Mouse (Mus musculus) yolk sac, embryonic 10.5 days (tissue): ENCODE measurements around the gene Krtap1-3.

Experiments used
- DNase-seq: peaks from one replicate; pipeline ENCODE4 v3.0.0-alpha.2; 2017; ENCODE audit warnings: low spot score

Gene Krtap1-3

DNA sequence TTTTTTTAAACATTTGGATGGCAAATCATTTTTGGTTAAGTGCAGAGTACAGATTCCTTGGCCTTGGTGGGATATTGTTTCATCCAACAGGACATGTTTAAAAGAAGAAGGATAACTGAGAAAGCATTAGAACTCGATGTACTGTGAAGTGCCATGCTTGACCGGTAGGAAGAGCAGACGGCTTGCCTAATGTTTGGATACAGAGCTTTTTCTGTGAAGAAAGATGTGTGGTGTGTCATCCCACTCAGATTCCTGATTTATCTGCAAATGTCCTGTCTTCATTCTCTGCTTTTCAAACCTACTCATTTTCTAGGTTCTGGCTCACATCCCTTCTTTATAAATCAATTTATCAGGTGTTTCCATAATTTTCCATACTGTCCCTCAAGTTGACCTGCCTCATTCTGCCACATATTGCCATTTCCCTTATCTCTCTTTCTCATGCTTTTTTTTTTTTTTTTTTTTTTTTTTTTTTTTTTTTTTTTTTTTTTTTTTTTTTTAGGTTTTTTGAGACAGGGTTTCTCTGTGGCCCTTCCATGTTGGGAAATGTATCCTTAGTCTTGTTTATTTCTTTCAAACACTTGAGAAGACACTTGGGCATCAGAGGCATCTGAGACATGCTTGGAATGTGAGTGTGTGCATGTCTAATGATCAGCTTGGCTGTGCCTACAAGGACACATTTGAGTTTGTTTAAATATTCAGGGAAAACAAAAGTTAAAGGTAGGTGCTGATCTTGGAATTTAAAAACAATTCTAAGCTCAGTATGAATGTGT lies 33.0 kb downstream of the Krtap1-3 start:
- DNase-seq = no peak

DNA sequence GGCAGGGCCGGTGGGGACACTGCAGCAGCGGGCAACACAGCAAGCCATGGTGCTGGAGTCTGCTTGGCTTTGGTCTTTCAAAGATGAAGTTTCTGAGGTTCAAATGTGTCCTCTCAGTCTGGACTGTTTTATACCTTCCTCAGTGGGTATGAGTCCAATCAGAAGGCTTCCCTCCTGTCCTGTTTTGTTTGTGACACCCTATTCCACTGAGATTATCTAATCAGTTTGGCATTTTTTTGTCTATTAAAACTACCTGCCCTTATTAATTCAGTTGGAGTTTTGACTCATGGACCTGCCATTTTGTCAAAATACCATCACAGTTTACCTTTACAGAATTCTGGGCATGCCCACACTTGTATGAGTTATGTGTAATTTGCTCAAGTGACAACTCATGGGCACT lies 34.4 kb downstream of the Krtap1-3 start, which contains the start of gene Krtap3-2:
Krtap3-2 (minus strand) TSS at position 101 of the 400 bp plus-strand sequence.
- no peak for DNase-seq

DNA sequence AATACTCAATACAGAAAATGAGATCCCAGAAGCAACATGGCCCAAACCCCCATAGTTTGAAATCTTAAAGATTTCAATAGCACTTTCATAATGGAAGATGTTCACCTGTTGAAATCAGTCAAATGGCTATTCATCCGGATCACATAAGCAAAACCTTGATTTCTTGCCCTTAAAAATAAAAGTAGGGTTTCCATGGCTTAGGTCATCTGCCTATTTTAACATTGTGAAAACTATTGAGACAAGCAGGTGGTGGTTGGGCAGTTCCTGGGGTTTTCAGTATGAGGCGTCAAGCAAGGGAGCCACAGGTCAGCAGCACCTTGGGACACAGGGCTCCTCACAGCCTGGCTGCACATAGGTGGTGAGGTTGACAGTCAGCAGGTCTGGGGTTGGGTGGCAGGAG lies 34.9 kb downstream of the Krtap1-3 start:
- no peak for DNase-seq

DNA sequence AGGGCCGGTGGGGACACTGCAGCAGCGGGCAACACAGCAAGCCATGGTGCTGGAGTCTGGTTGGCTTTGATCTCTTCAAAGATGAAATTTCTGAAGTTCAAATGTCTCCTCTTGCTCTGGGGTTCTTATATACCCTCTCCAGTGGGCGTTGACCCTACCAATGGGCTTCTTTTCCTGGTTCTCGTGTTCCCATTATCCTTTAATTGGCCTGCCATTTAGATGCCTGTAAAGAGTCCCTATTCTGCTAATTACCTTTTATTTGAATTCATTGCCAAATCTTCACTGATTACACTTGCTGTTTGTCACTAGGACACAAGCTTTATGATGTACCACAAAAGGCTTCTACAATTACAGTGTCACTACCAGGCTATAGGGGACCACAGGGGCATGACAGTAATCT lies 40.4 kb downstream of the Krtap1-3 start, which contains the start of gene Krtap3-3:
Krtap3-3 (minus strand) TSS at position 101 of the 400 bp plus-strand sequence.
- no peak for DNase-seq

DNA sequence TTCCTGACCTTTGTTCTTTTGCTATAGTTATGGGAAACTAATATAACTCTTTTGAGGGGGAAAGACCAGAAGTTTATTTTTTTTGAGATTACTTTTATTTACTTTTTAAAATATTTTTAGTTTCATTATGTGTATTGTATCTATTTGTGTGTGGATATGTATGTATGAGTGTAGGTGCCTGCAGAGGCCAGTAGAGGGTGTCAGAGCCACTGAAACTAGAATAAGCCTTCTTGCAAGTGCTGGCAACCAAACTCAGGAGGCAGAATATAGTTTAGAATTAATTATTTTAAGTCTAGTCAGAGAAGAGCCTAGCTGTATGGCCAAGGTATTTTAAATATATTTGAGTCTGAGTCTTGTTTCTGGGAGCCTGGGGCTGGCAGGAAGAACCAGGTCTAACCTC lies 43.2 kb downstream of the Krtap1-3 start:
- no peak for DNase-seq
